Mouse (Mus musculus) ovary, adult 18-20 months (tissue): ENCODE data around the gene Ppp3ca.
"Not testable (repeated sequence)": the region's sequence is repeated elsewhere in the genome, so short reads cannot be mapped to it uniquely, and the experiment has no call there.

Source experiments
- DNase-seq: peaks from one replicate; pipeline ENCODE4 v3.0.0; 2022; ENCODE audit warnings: low spot score, mixed read lengths

Ppp3ca gene

GRCm38 (mm10) chr3:136688101-136688586 lies 18.2 kb downstream of the Ppp3ca start:
- DNase-seq, result no peak

GRCm38 (mm10) chr3:136689793-136690543 lies 20.0 kb downstream of the Ppp3ca start:
- no peak for DNase-seq

GRCm38 (mm10) chr3:136691984-136692383 lies 22.1 kb downstream of the Ppp3ca start:
- no peak for DNase-seq

- no peak for DNase-seq
Observed at GRCm38 (mm10) chr3:136693547-136693946, 23.6 kb downstream of the Ppp3ca start.

- DNase-seq, result no peak
Observed at GRCm38 (mm10) chr3:136697626-136698191, 27.8 kb downstream of the Ppp3ca start.

- DNase-seq, result not testable (repeated sequence)
Observed at GRCm38 (mm10) chr3:136699711-136700110, 29.8 kb downstream of the Ppp3ca start.

- no peak for DNase-seq
Observed at GRCm38 (mm10) chr3:136700447-136701009, 30.6 kb downstream of the Ppp3ca start.

- no peak for DNase-seq
Observed at GRCm38 (mm10) chr3:136702861-136703260, 32.9 kb downstream of the Ppp3ca start.

- no peak for DNase-seq
Observed at GRCm38 (mm10) chr3:136704515-136705247, 34.8 kb downstream of the Ppp3ca start.

GRCm38 (mm10) chr3:136706048-136706447 lies 36.1 kb downstream of the Ppp3ca start:
- DNase-seq, result no peak

- DNase-seq, result no peak
Observed at GRCm38 (mm10) chr3:136706771-136707170, 36.8 kb downstream of the Ppp3ca start.

GRCm38 (mm10) chr3:136707222-136708019 lies 37.5 kb downstream of the Ppp3ca start:
- no peak for DNase-seq

GRCm38 (mm10) chr3:136708230-136708629 lies 38.3 kb downstream of the Ppp3ca start:
- no peak for DNase-seq

GRCm38 (mm10) chr3:136710310-136710906 lies 40.5 kb downstream of the Ppp3ca start:
- DNase-seq, result no peak

- no peak for DNase-seq
Observed at GRCm38 (mm10) chr3:136714307-136715039, 44.5 kb downstream of the Ppp3ca start.

GRCm38 (mm10) chr3:136716247-136716646 lies 46.3 kb downstream of the Ppp3ca start:
- DNase-seq, result no peak

- DNase-seq, result no peak
Observed at GRCm38 (mm10) chr3:136718412-136718811, 48.5 kb downstream of the Ppp3ca start.

GRCm38 (mm10) chr3:136721241-136721640 lies 51.3 kb downstream of the Ppp3ca start:
- no peak for DNase-seq

- DNase-seq, result no peak
Observed at GRCm38 (mm10) chr3:136721804-136722427, 52.0 kb downstream of the Ppp3ca start.

GRCm38 (mm10) chr3:136722493-136722892 lies 52.6 kb downstream of the Ppp3ca start:
- DNase-seq, result no peak
